Mouse (Mus musculus) embryo, embryonic 11.5 days (tissue): ENCODE data around the gene Ralgds.

Source experiments
- DNase-seq: peaks from one replicate; pipeline ENCODE4 v3.0.0-alpha.2; 2012; ENCODE audit warnings: low read depth, low spot score

Gene Ralgds

DNA sequence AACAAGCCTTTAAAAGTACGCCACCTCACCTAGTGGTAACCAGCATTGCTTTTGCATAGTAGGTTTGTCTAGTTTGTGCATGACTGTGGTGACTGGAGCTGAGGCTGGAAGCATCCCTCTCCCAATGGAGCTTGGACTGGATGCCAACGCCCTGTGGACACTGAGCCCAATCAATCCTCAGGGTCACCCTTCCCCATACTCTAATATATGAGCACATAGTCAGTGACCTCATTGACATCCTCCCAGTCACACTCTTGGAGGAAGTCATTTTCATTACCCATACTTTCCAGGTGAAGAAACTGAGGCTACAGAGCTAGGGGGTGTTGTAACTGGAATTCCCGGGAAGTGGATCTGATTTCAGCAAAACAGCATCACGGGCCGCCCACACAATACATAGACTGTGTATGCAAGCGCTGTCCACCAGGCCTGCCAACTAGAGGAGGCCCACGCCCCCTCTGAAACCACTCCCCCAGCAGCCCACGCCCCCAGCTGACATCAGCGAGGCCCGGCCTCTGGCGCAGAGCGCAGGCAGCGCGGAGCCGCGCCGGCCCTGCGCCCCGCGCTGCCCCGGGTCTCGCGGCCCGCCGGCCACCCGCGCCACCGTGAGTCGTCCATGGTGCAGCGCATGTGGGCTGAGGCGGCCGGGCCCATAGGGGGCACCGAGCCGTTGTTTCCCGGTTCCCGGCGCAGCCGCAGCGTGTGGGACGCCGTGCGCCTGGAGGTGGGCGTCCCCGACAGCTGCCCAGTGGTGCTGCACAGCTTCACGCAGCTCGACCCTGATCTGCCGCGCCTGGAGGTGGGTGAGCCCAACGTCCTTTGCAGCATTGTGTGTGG lies 20.2 kb downstream of the Ralgds start:
- DNase-seq: peak; percentile 82

DNA sequence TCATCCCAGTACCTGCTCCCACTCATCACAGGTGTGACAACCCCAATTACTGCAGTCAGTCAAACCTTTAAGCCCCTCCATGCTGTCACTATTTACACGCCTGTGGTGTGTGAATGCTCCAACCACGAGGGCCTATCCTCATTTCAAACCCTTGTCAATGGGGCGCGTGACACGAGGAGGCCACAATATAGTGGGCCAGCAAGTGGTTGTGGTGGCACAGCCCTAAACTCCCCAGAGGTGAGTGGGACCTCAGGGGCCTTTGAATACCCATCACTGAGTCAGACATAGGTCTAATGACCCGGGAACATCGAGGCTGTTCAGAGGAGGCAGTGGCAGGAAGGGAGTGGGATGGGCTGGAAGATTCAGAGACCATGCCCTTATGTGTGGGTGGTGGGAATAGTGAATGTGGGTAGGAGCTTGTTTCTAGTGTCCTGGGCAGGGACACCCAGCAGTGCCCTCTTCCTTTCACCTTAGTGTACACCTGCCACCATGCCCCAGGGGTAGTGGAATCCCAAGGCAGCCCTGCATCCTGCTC lies 21.0 kb downstream of the Ralgds start:
- no peak for DNase-seq

DNA sequence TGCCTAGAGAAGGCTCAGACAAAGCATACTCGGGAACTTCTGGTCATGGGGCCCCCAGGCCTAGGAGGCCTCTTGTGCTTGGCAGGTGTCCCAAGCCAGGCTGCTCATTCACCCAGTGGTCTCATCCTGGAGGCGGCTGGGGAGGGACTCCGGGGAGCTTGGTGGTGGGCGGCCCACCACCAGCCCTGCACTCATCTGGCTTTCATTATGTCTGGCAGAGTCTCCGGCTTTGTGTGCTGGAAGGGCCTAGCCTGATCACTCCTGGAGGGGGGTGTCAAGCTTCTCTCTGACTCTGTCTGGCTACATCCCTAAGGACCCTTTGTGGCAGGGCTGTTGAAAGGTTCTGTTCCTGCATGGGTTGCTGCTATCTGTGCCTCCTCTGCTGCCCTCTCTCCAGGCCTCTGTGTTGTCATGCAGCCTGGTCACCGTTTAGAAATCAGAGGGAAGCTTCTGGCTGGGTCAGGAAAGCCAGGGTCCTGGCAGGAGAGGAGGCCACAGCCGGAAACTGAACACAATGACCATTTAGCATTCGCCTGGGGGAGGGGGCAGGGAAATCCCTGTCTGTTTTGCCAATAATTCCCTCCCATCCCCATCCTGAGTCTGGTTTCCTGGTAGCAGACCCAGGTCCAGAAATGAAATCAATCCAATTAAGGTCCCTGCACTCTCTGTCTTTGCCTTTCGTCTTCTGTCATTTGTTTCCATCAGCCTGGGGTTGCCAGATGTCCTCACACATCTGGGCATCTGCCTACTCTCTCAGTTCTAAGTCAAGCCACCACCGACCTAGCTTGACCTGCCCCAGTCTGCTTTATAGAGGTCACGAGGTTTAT lies 21.7 kb downstream of the Ralgds start:
- DNase-seq: no peak

DNA sequence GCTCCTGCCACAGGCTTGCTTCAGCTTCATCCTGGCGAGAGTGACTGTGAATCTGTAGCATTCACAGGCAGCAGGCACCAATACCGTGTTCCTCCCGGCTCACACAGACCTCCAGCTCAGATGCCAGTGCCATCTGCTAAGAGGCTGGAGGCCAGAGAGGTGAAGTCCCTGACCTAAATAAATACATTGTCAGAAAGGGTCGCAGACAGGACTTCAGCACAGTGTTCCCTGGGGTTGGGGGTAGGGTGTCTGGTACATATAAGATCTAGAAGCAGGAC lies 22.3 kb downstream of the Ralgds start:
- no peak for DNase-seq

DNA sequence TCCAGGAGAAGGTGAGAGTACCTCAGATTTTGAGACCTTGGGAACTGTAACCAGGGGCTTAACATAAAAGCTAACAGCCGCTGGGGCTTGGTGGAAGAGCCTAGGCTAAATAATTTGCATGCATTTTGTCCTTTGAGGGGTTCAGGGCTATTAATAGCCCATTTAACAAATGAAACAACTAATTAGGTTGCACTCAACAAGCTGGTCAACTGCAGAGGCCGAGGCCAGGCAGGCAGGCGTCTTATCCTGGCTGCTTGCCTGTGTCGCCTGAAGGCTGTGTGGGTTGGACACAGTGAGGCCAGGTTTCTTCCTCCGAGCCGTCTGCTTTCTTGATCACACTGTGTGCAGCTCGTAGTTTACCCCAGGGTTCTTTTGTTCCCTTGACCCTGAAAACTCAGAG lies 22.7 kb downstream of the Ralgds start:
- no peak for DNase-seq

DNA sequence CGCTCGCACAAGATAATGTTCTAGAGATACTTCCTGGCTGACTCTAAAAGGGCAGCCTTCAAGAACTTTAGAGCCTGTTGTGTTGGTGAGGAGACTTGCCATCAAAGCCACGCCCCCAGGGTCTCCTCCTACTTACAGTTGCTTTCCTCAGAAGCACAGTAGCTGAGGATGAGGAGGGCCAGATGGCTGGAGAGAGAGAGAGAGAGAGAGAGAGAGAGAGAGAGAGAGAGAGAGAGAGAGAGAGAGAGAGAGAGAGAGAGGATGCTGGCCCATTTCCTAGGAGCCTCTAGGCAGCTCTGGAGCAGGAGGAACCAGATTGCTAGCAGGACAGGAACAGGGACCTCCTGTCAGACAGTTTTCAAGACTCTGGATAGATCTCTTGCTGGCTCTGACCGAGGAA lies 23.2 kb downstream of the Ralgds start:
- DNase-seq: no peak

DNA sequence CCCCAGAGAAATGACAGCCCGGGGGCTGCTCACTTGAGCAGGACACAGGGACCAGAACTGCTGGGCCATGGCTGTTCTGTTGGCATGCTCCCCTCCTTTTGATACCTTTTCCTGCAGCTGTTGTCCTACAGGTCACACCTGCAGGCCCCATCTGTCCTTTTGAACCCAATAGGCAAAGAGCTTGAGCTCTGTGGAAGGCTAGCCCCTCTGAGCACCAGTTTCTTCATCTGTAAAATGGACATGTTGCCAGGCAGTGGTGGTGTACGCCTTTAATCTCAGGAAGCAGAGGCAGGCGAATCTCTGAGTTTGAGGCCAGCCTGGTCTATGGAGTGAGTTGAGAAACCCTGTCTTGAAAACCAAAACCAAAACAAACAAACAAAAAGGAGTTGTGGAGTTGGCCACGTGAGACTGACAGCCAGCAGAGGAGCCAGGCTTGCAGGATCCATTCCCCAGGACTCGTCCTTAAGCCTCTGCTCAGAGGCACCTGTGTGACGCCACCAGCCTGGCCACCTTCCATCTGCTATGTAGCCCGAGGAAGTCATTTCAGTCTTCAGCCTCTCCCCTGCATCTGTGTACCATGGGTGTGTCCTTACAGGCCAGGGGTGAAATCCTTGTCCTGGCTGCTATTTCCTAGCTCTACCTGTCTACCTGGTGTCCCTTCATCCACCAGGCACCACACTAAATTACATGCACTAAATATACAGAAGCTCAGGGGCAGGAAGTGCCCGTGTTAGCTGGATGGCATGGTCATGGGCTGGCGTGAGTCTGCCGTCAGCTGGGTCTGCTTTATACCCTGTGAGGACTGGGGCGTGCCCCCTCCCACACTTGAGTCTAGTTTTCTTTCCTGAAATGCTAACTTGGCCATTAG lies 24.1 kb downstream of the Ralgds start:
- DNase-seq: no peak

DNA sequence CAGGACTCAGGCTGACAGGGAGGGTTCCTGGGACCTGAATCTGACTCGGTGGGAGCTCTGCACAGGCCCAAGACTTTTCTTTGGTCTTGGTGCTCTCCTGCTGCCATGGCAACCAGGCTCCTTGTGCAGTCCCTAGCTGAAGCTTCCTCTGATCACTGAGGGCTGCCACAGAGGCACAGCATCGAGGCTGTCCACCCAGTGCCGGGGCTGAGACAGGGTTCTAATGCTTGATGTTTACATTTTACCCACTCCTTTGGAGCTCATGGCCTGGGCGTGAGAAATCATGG lies 24.7 kb downstream of the Ralgds start:
- no peak for DNase-seq

DNA sequence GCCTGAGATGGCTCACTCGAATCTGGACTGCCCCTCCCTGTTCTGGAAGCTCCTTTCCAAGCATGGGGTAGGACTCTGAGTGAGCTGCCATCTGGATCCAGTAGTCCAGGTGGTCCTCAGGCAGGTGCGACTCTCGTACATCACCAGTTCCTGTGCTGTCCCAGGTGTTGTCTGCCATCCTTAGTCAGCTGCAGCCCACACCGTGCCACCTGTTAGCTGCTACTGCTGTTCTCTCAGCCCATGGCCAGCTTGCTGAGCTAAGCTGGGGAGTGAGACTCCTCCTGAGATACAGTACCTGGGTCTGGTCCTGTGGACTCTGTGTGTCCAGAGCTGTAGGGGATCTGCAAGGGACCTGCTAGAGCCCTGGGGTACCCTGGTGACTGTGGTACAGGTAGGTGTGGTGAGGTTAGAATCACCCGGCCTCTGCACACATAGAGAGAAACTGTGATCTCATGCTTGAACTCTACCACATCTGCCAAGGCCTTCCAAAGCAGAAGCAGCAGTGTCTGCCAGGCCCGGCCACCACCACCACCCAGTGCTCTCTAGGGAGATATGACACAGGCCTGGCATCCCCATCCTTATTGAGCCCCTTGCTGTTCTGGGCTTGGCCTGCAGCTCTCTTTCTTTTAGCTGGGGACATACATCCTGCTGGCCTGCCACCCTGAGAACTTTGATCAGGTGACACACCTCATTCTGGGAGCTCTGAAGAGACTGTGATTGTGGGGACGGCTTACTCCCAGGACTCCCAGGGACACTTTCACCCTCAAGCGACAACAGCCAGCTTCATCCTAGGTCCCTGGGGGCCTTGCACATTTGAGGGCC lies 25.3 kb downstream of the Ralgds start:
- no peak for DNase-seq

DNA sequence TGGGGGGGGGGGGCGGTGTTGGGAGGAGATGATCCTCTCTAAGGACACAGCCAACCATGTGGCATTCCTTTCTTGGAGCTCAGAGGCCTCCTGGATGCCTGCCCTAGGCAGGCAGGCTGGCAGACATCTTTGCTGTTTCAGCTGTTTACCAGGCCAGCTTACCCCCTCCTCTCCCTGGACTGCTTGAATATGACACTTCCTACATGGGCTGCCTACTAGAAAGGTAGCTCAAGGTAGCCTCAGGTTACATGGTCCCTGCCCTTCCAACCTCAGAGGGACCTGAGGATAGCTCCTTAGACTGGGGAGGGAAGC lies 25.8 kb downstream of the Ralgds start:
- DNase-seq: no peak

DNA sequence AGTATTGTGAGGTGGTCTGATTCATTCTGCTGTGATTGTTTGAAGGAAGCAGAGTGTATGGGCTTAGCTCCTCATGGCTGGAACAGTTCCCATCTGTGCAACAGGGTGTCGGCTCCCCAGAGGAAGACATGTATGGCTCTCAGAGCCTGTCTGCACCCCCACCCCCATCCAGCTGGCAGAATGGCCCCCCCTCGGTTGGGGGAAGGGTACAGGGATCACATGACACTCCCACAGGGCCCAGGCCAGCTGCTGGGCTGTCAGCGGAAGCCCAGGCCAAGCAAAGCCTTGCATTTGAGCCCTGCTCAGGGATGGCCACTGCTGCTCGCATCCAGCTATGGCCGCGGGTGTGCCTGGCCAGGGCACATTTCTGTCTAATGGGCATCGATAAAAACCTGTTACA lies 26.3 kb downstream of the Ralgds start:
- DNase-seq: no peak

DNA sequence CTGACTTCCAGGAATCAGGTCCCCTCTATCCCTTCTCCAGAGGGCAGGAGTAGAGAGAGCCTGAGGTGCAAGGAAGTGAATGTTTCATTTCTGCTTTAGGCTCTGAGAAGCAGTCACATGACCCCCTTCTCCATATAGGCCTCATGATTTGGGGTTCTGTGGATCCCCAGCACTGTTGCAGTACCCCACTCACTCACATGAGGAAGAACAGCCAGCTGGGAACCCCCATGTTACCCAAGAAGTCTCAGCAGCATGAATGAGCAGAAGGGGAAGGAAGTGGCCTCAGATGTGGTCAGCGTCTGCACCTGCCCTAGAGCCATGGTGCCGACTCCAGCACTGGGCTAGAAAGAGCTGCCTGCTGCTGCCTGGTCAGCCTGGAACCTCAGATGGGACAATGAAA lies 27.0 kb downstream of the Ralgds start:
- DNase-seq: no peak

DNA sequence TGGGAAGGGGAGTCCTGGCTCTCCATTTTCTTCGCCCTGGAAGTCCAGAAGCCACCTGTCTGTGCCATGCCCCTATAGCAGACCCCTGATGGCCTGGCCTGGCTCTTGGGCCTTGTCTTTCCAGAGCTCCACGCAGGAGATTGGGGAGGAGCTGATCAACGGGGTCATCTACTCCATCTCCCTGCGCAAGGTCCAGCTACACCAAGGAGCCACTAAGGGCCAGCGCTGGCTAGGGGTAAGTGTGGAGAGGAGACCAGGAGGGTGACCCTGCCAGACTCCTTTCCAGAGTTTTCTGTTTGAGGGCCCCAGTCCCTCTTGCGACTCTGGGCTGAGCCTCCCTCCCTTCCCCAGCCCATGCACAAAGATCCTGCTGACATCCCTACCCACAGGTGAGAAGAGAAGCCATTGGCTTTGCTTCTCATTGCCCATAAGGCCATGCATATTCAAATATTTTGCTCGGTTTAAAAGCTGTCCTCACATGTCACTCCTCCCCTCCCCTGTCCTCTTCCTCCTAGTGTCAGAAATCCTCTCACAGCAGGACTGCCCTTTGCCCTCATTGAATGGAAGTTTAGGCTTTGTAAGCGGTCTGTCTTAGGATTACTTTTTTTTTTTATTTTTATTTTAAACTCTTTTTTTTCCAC lies 27.8 kb downstream of the Ralgds start:
- DNase-seq: no peak

DNA sequence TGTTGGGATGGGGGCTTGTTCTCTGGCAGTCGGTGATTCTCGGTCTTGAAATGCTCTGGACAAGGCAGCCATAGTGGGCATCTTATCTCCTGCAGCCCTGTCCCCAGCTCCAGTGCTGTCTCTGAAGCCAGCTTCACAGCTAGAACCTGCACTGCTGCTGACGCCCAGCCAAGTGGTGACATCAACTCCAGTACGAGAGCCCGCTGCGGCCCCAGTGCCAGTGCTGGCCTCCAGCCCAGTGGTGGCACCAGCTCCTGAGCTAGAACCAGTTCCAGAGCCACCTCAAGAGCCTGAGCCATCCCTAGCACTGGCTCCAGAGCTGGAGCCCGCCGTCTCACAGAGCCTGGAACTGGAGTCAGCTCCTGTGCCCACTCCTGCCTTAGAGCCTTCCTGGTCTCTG lies 31.0 kb downstream of the Ralgds start:
- DNase-seq: no peak

DNA sequence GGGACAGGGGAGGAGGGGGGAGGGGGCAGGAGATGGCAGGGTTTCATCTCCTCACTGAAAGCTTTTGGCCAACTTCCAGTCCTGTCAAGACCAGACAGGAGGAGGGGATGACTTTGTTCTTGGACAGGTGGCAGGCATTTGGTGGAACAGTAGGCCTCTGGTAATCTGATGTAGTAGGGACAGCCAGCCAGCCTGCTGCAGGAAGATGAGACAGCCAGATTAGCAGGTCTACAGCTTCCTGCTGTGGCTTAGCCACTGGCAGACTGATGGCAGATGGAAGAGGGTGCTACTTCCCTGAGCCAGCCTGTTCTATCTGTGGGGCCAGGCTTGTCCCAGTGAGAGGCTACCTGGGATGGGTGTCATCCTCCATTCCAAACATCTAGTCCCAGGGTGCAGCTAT lies 33.1 kb downstream of the Ralgds start:
- DNase-seq: no peak

DNA sequence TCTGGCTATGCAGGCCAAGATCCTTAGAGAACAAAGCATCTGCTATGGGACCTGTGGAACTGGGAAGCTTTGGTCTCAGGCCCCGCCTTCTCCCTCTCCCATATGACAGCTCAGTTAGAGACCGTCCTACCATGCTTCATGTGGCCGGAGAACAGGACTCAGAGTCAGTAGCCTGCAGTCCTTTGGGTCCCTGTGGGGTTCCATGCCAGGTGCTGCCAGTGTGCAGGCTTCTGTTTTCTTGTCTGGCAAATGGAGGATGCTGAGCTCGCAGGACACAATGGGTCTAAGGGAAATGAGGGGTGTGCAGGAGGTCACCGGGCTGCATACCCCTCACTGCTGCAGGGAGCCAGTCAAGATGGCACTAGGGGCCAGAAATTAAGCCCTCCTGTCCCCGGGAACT lies 33.6 kb downstream of the Ralgds start:
- no peak for DNase-seq

DNA sequence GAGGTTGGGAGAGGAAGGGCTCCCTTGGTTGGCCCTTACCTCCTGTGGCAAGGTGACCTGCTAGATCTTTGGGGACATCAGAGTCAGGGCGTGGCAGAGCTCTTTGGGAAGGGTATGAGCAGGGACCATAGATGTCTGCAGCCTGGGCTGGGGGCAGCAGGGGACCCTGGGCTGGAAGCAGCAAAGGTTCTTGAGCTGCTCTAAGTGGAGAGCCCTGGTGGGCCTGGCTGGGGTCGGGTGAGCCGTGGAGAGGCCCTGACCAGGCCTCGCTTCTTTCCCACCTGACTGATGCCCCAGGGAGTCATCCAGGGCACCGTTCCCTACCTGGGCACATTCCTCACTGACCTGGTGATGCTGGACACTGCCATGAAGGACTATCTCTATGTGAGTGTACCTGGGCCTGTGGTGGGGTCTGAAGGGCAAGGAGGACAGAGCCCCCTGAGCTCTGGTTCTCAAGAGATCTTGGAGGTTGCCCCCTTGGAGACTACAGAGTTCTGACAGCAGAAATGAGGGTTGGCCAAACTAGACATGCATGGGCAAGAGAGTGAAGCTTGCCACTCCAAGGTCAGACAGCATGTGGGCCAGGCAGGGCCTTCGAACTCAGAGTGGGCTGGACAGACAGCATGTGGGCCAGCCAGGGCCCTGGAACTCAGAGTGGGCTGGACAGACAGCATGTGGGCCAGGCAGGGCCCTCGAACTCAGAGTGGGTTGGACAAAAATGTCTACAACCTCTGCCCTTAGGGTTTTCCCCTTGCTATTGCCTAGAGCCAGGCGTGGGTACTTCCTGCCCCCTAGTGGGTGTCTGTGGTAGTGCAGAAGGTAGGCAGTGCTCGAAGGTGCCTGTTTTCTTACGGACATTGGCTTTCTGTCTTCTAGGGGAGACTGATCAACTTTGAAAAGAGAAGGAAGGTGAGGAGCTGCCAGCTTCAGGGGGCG lies 34.6 kb downstream of the Ralgds start:
- peak; percentile 67 for DNase-seq

DNA sequence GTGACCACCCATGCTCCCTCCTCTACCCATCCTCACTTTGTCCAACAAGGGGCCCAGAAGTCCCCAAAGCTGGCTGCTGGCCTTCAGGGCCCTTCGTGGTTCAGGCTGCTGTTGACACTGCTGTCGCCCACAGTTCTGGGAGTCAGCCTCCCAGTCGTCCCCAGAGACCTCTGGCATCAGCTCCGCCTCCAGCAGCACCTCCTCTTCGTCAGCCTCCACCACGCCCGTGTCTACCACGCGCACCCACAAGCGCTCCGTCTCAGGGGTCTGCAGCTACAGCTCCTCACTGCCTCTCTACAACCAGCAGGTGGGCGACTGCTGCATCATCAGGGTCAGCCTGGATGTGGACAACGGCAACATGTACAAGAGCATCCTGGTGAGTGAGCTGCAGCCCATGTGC lies 36.2 kb downstream of the Ralgds start:
- no peak for DNase-seq

DNA sequence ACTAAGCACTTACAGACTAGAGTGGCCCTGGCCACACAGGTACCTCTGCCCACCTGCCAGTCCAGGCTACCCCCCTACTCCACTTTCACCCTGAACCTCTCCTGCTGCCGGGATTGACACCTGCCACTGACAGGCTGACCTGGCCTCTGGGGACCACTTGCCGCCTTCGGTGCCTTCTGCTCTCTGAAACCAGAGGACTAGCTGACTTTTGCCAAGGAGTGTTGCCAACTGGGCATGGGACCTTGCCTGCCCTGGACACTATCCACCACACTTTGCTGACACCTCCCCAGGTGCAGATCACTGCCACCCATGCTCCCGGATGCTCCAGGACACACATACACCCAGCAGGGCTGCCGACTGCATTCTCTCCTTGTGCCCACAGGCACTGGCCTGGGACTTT lies 39.4 kb downstream of the Ralgds start:
- DNase-seq: no peak

DNA sequence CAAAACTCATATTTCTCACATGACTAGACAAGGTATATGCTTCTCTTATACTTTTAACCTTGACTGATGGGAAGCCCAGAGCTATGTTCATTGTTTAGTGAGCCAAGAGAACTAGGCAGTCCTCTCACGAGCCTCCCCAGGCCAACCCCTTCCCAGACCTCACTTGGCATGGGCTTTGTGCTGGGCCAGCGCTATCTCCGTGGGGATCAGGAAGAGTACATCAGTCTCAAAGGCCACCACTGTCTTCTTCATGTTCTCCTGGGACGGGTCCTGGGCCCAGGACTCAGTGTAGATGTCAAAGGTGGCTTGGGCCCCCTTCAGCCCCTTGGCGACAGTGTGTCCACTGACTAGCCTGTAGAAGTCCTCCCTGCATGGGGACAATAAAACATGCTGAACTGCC lies 44.5 kb downstream of the Ralgds start:
- no peak for DNase-seq
